Mouse (Mus musculus): ENCODE results near the gene Rpl9-ps6.

GRCm38 (mm10) chr19:32448931-32449330, 17.4 kb downstream of the Rpl9-ps6 start:
- TF ChIP-seq CTCF (IDR thresholded peaks at IDR 0.05; ENCODE audit: borderline replicate concordance, insufficient read depth, low read depth, low read length): no peak
- TF ChIP-seq POLR2A (IDR thresholded peaks at IDR 0.05; ENCODE audit: borderline replicate concordance, insufficient read depth, low read length): no peak
